Mouse (Mus musculus) right cerebral cortex, postnatal 4 days (tissue): ENCODE measurements around the gene Zfp652.
"Not testable (repeated sequence)": the region's sequence is repeated elsewhere in the genome, so short reads cannot be mapped to it uniquely, and the experiment has no call there.

Source experiments
- DNase-seq: peaks from one replicate; pipeline ENCODE4 v3.0.0-alpha.2; 2022

Gene Zfp652

GRCm38 (mm10) chr11:95712563-95713224 is at the start of gene Zfp652:
TSS of gene Zfp652 (plus strand) at chr11:95712673.
- DNase-seq: peak; percentile 80

- DNase-seq: peak; percentile 82
Measured at GRCm38 (mm10) chr11:95666529-95667149, 45.8 kb upstream of the Zfp652 start, which contains the start of gene Phb. TSS of gene Phb (plus strand) at chr11:95666957.

- DNase-seq: no peak
Measured at GRCm38 (mm10) chr11:95667177-95667576, 45.3 kb upstream of the Zfp652 start.

GRCm38 (mm10) chr11:95668086-95668485 is 44.4 kb upstream of the Zfp652 start:
- not testable (repeated sequence) for DNase-seq

- no peak for DNase-seq
Measured at GRCm38 (mm10) chr11:95675498-95675897, 37.0 kb upstream of the Zfp652 start.

- DNase-seq: peak; percentile 76
Measured at GRCm38 (mm10) chr11:95676307-95676706, 36.2 kb upstream of the Zfp652 start.

- no peak for DNase-seq
Measured at GRCm38 (mm10) chr11:95677925-95678701, 34.4 kb upstream of the Zfp652 start.

GRCm38 (mm10) chr11:95681995-95682601 is 30.4 kb upstream of the Zfp652 start:
- DNase-seq: no peak

GRCm38 (mm10) chr11:95682946-95683345 is 29.5 kb upstream of the Zfp652 start:
- DNase-seq: no peak

- peak; percentile 63 for DNase-seq
Measured at GRCm38 (mm10) chr11:95686031-95686430, 26.4 kb upstream of the Zfp652 start.

- no peak for DNase-seq
Measured at GRCm38 (mm10) chr11:95687084-95687656, 25.3 kb upstream of the Zfp652 start.

GRCm38 (mm10) chr11:95688515-95688914 is 24.0 kb upstream of the Zfp652 start:
- no peak for DNase-seq

GRCm38 (mm10) chr11:95688981-95689380 is 23.5 kb upstream of the Zfp652 start:
- no peak for DNase-seq

GRCm38 (mm10) chr11:95689544-95689943 is 22.9 kb upstream of the Zfp652 start:
- DNase-seq: no peak

- no peak for DNase-seq
Measured at GRCm38 (mm10) chr11:95698541-95698940, 13.9 kb upstream of the Zfp652 start.

- DNase-seq: no peak
Measured at GRCm38 (mm10) chr11:95700778-95701739, 11.4 kb upstream of the Zfp652 start.

GRCm38 (mm10) chr11:95704032-95704969 is 8.2 kb upstream of the Zfp652 start:
- DNase-seq: no peak

GRCm38 (mm10) chr11:95704970-95705330 is 7.5 kb upstream of the Zfp652 start:
- no peak for DNase-seq

GRCm38 (mm10) chr11:95709534-95710040 is 2.9 kb upstream of the Zfp652 start:
- DNase-seq: no peak

GRCm38 (mm10) chr11:95710478-95710877 is 2.0 kb upstream of the Zfp652 start:
- DNase-seq: no peak
